Mouse (Mus musculus) CD4-positive, CD25-positive, alpha-beta regulatory T cell, adult 4 months (primary cell): ENCODE measurements around the gene Fmnl1. TPM values are rescaled to one million over a fixed set of nuclear protein-coding genes. Genes with fewer than 3 reads are reported as not detected.
A peak's percentile ranks its signal among the peaks of the same experiment; 100 is the strongest.

ENCODE experiments used
- ATAC-seq: one replicate; pipeline ENCODE4 v1.8.0; 2017
- polyA plus RNA-seq, 2 experiments: library from polyadenylated mRNA; unstranded; fragments of 100-300 nt; shearing (Covaris generic); gene quantifications; one replicate each; pipeline ENCODE4 v1.2.1; 2017

Fmnl1 gene
- polyA plus RNA-seq, 2 experiments from 2014 or later: 54.2 to 69.6 TPM

GRCm38 (mm10) chr11:103161449-103161848 lies 9.5 kb upstream of the Fmnl1 start:
- ATAC-seq: no peak

DNA sequence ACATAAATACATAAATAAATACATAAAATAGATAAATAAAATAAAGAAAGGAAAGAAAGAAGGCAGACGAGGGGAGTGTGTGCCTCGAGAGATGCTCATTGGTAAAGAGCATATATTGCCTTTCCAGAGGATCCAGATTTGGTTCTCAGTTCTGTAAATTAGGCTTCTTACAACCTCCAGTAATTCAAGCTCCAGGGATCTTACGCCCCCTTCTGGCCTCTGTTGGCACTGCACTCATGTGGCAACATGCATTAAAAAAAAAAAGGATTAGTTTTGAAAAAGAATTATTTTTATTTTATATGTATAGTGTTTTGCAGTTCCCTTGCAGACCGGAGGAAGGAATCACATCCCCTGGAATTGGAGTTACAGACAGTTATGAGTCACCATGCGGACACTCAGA lies 8.8 kb upstream of the Fmnl1 start:
- ATAC-seq: no peak

DNA sequence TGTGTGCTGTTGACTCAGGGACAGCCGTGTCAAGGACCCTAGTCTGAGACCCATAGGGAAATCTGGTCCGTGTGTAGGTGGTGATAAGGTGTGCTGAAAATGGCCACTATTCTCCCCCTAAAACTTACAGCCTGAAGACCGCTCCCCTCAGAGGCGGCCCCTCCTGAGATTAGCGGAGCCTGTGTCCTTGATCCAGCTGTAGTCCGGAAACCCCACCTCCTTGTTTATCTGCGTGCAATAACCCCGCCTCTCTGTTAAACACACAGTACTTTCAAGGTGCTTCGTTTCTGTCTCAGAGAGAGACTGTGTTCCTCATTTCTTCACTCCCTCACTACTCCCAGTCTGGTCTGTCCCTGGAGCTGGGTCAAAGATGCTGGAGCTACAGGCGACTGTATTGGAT lies 6.5 kb upstream of the Fmnl1 start:
- ATAC-seq: no peak

- peak; percentile 55 for ATAC-seq
These were observed 2.1 kb upstream of the Fmnl1 start for GRCm38 (mm10) chr11:103168690-103169390.

- ATAC-seq: no peak
These were observed 1.2 kb upstream of the Fmnl1 start for GRCm38 (mm10) chr11:103169664-103170063.

GRCm38 (mm10) chr11:103170111-103170493 lies 805 bp upstream of the Fmnl1 start:
- ATAC-seq: no peak

DNA sequence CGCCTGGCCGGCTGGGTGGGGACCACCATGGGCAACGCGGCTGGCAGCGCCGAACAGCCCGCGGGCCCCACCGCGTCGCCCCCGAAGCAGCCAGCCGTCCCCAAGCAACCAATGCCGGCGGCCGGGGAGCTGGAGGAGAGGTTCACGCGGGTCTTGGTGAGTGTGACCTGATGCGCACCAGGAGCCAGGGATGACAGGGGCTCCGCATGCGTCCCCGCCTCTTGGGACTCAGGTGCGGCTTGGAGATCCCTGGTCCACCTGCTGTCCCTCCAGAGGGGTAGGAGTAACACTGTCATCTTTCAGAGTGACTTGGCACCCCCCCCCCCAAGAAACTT lies 346 bp downstream of the Fmnl1 start:
- ATAC-seq: no peak

GRCm38 (mm10) chr11:103171703-103172391 lies 940 bp downstream of the Fmnl1 start:
- ATAC-seq: no peak

DNA sequence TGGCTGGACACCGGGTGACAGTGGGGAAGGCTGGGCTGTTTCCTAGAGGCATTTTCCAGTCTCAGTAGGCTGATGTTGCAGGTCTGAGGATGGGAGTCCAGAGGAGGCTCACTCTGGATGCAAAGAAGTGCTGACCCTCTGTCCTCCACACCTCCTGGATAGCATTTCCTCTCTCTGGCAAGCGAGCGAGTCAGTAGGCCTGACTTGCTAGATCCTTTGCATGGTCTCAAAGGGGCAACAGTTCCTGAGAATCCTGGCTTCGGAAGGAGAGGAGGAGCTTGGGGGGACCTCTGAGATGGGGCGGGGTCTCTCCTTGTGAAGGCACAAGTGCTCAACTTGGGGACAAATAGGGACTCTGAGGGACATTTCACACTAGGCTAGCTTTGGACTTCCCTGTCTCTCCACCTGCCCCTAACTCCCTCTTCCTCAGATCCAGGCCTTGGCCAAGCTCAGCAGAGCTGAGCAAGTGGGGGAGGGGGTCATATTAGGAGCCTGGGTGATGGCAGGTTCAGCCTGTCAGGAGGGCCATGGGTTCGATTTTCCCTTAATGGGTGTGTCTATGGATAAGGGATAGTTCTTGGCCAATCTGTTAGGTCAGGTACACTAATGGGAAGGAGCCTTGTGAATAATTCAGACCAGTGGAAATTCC lies 1.6 kb downstream of the Fmnl1 start:
- ATAC-seq: no peak

- no peak for ATAC-seq
These were observed 2.3 kb downstream of the Fmnl1 start for GRCm38 (mm10) chr11:103173041-103173770.

- no peak for ATAC-seq
These were observed 3.0 kb downstream of the Fmnl1 start for GRCm38 (mm10) chr11:103173771-103174344.

DNA sequence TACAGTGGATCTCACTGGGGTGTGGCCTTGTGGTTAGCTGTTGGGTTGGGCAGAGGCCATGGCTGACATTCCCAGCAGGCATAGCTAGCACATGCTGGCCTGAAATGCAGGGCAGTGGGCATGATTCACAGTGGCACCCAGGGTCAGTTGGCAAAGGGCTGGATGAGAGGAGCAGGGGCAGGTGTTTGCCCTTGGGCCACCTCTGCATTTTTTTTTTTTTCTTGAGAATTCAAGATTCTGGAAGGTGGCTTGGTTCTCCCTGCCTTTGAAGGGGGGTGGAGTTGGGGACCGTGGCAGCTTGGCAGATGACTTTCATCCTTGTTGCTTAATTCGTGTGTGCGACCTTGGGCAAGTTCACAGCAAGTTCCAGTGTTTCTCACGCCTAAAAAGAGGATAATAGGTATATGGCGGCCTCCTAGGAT lies 3.5 kb downstream of the Fmnl1 start:
- no peak for ATAC-seq

- peak; percentile 91 for ATAC-seq
These were observed 4.0 kb downstream of the Fmnl1 start for GRCm38 (mm10) chr11:103174891-103175391.

- ATAC-seq: no peak
These were observed 5.0 kb downstream of the Fmnl1 start for GRCm38 (mm10) chr11:103175688-103176442.

- no peak for ATAC-seq
These were observed 5.6 kb downstream of the Fmnl1 start for GRCm38 (mm10) chr11:103176510-103176909.

- ATAC-seq: no peak
These were observed 6.3 kb downstream of the Fmnl1 start for GRCm38 (mm10) chr11:103177216-103177615.

DNA sequence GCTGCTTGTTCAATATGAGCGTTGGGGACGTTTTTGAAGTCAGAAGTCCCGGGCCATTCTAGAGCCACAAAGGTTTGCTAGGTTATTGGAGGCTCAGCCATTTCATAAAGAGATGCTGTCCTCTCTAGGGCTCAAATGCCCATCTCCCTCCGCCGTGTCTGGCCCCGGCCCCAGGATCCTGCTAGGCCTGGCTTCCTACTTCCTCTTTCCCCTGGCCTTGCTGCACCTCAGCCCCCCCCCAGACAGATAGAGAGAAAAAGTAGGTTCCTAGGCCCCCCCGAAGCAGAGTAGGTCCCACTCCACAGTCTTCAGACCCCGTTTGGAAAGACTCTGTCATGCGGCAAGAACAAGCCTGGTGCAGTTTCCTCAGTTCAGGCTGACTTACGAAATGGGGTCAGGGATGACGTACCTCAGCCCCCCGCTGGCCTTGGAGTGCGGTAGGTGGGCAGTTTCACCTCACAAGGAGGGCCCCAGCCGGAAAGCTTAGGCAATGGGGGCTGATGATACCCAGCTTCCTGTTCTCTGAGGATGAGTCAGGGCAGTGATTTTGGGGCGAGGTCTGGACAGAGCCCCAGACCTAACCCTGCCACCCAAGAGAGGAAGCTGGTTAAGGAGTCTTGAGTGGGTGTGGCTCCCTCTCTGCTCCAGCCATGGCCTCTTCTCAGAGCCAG lies 7.0 kb downstream of the Fmnl1 start:
- peak; percentile 12 for ATAC-seq

- ATAC-seq: no peak
These were observed 7.8 kb downstream of the Fmnl1 start for GRCm38 (mm10) chr11:103178748-103179147.

- ATAC-seq: no peak
These were observed 9.5 kb downstream of the Fmnl1 start for GRCm38 (mm10) chr11:103180426-103180825.

DNA sequence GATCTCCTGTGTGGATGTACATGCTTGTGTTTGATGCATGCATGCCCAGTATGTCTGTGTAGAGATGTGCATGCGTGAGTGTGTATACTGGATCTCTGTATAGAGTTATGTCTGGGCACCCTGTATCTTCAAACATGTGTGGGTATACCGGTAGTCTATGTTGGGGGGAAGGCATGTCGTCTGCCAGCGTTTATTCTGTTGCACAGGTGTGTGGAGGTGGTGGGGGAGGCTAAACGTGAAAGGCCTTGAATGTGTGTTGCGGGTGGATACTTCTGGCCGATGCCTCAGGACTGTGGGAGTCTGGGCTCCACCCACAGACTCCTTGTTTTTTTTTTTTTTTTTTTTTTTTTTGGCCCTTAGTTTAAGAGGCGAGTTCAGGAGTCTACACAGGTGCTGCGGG lies 10.4 kb downstream of the Fmnl1 start:
- ATAC-seq: no peak

DNA sequence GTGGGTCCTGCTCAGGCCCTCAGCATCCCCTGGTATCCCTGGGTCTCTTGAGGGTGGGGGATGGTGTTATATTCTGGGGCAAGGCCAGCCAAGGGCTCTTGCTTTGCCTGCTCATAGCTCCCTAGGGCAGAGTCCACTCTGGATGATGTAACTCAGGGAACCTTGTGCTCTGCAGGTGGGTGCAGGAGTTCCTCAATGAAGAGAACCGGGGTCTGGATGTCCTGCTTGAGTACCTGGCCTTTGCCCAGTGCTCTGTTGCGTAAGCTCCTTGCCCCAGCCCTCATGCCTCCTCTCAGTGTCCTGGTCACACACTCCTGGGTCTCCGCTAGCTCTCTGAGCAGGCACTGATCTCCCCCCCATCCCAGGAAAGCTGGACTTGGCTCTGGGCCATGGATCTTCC lies 11.0 kb downstream of the Fmnl1 start:
- ATAC-seq: no peak
